Mouse (Mus musculus) small intestine, adult 2 months (tissue): ENCODE measurements around the gene Cdc34b.

Experiments used
- CTCF ChIP-seq: fragments of 200-500 bp; IDR thresholded peaks from 2 replicates; pipeline ENCODE4 v1.5.1; 2012; ENCODE audit warnings: low read depth, mild to moderate bottlenecking, control low read depth, inconsistent platforms, low read length, moderate library complexity, mixed read lengths; ENCODE audit not compliant: insufficient replicate concordance, insufficient read length; ENCODE audit errors: extremely low read depth
- POLR2A ChIP-seq: fragments of 200-500 bp; IDR thresholded peaks from 2 replicates; pipeline ENCODE4 v1.6.1; 2012; ENCODE audit warnings: low read depth, mild to moderate bottlenecking, control low read depth, inconsistent platforms, low read length, moderate library complexity

- TF ChIP-seq CTCF (no peak), POLR2A (no peak)
These were observed 37.1 kb upstream of the Cdc34b start, which contains the start of gene Gm11541 for GRCm38 (mm10) chr11:94704472-94704871.
